Mouse (Mus musculus) spleen, postnatal 4 days (tissue): ENCODE results near the gene Ttll9.
A peak's percentile ranks its signal among the peaks of the same experiment; 100 is the strongest.

Experiments used
- DNase-seq, 2 experiments: peaks; one replicate each; pipeline ENCODE4 v3.0.0; 2022; ENCODE audit warnings: low spot score in 2 of 2

The Ttll9 gene

GRCm38 (mm10) chr2:152941776-152942175 is 20.5 kb upstream of the Ttll9 start:
- peak in 1 of 2 experiments; percentile 41 for DNase-seq

GRCm38 (mm10) chr2:152942898-152943515 is 19.3 kb upstream of the Ttll9 start:
- peak in 1 of 2 experiments; percentile 62 for DNase-seq

- DNase-seq = no peak
Measured at GRCm38 (mm10) chr2:152943568-152943967, 18.7 kb upstream of the Ttll9 start.

- no peak for DNase-seq
Measured at GRCm38 (mm10) chr2:152944013-152944412, 18.3 kb upstream of the Ttll9 start.

GRCm38 (mm10) chr2:152947098-152947497 is 15.2 kb upstream of the Ttll9 start:
- no peak for DNase-seq

GRCm38 (mm10) chr2:152948438-152949020 is 13.8 kb upstream of the Ttll9 start:
- DNase-seq = no peak

- DNase-seq = no peak
Measured at GRCm38 (mm10) chr2:152950358-152951064, 11.8 kb upstream of the Ttll9 start.

- DNase-seq = no peak
Measured at GRCm38 (mm10) chr2:152951065-152951849, 11.0 kb upstream of the Ttll9 start, which contains the start of gene Dusp15. Dusp15 (minus strand) TSS chr2:152951698.

GRCm38 (mm10) chr2:152951850-152952720 is 10.2 kb upstream of the Ttll9 start:
- no peak for DNase-seq

- no peak for DNase-seq
Measured at GRCm38 (mm10) chr2:152958116-152958515, 4.2 kb upstream of the Ttll9 start.

- DNase-seq = no peak
Measured at GRCm38 (mm10) chr2:152965555-152965954, 3.3 kb downstream of the Ttll9 start.

- DNase-seq = no peak
Measured at GRCm38 (mm10) chr2:152976991-152977390, 14.7 kb downstream of the Ttll9 start.

GRCm38 (mm10) chr2:152985582-152985981 is 23.3 kb downstream of the Ttll9 start:
- DNase-seq = no peak

GRCm38 (mm10) chr2:152991529-152991928 is 29.2 kb downstream of the Ttll9 start:
- DNase-seq = no peak

- no peak for DNase-seq
Measured at GRCm38 (mm10) chr2:152997046-152997445, 34.8 kb downstream of the Ttll9 start.

- DNase-seq = no peak
Measured at GRCm38 (mm10) chr2:153002492-153003248, 40.4 kb downstream of the Ttll9 start.

- no peak for DNase-seq
Measured at GRCm38 (mm10) chr2:153003681-153004338, 41.5 kb downstream of the Ttll9 start.

- no peak for DNase-seq
Measured at GRCm38 (mm10) chr2:153005981-153006380, 43.7 kb downstream of the Ttll9 start.

GRCm38 (mm10) chr2:153009192-153009973 is 47.1 kb downstream of the Ttll9 start:
- no peak for DNase-seq
